Mouse (Mus musculus): ENCODE measurements at regions not wholly inside any gene's neighbourhood (a gene's known extent, or its start where the extent isn't known, plus 50 kb on each side); places are given as distances from the start of the nearest gene placed in this dataset.

- DNase-seq (ENCODE audit: low spot score in 2 of 2), result no peak
- intact Hi-C loops (cut with DNase I), result no loop called here
Observed at GRCm38 (mm10) chr12:29100042-29100570, 348.5 kb downstream of the Eipr1 start.

- intact Hi-C loops (cut with DNase I), result no loop called here
- no peak for DNase-seq (ENCODE audit: low spot score in 2 of 2)
Observed at GRCm38 (mm10) chr12:29106893-29107719, 355.5 kb downstream of the Eipr1 start.

DNA sequence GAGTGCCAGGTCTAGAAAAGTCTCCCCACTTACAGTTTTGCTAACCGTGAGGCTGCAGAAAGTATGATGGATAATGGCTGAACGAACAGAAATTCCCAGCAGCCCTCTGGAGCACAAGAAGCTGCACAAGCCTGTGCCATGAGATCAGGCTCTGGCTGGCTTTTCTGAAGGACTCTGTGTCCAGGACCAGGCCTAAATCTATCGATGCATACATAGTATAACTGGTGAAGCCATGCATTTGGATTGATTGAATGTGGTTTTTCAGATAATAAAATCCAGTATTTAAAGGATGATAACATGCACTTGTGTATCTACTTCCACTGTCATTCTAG lies 356.1 kb downstream of the Eipr1 start:
- intact Hi-C loops (cut with DNase I), result no loop called here
- DNase-seq (ENCODE audit: low spot score in 2 of 2), result no peak

DNA sequence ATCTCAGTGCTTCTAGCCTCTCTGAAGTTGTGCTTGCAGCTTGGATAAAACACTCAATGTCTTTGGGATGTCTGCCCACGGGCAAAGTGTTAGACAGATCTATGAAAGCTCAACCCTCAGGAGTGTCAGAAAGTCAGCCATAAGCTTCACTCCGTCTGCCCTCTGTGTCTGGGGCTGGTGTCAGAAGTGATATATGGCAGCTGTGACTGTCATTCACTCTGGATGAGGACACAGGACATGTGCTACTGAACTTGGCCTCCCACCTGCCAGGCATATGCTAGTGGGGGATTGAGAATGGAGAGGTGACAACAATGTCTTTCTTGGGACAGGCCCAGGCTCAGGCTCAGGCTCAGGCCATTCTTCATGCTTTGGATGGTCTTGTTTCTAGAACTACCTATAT lies 366.7 kb downstream of the Eipr1 start:
- intact Hi-C loops (cut with DNase I), result no loop called here

GRCm38 (mm10) chr12:29121159-29121558 lies 369.6 kb downstream of the Eipr1 start:
- DNase-seq (ENCODE audit: low spot score in 2 of 2), result no peak
- intact Hi-C loops (cut with DNase I), result loop anchor here (10.0 kb wide), 1 partner anchor 536 kb away; the partner anchor contains the start of gene Allc

More for the DNA sequence above, 366.7 kb downstream of the Eipr1 start:
- DNase-seq (ENCODE audit: low spot score in 2 of 2), result no peak

DNA sequence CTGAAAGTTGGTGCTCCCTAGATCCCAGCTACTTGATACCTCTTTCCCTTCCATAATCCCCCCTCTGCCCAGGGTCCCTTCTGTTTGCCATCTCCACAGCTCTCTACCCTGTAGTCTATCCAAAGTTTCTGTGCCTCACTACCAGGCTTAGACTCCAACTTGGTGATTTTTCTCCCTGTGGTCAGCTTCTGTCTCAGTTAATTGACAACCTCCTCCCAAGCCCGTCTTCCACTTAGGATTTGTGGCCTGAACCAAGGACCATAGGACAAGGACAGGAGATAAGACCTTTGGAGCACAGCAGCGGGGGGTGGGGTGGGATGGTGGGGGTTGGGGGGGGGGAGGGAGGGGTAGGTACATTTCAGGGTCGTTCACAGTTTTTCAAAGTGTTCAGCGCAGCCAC lies 371.3 kb downstream of the Eipr1 start:
- intact Hi-C loops (cut with DNase I), result loop anchor here (10.0 kb wide), 1 partner anchor 538 kb away; the partner anchor contains the start of gene Allc
- no peak for DNase-seq (ENCODE audit: low spot score in 2 of 2)

- DNase-seq (ENCODE audit: low spot score in 2 of 2), result no peak
- intact Hi-C loops (cut with DNase I), result loop anchor here (10.0 kb wide), 1 partner anchor 539 kb away; the partner anchor contains the start of gene Allc
Observed at GRCm38 (mm10) chr12:29124079-29124668, 372.6 kb downstream of the Eipr1 start.

DNA sequence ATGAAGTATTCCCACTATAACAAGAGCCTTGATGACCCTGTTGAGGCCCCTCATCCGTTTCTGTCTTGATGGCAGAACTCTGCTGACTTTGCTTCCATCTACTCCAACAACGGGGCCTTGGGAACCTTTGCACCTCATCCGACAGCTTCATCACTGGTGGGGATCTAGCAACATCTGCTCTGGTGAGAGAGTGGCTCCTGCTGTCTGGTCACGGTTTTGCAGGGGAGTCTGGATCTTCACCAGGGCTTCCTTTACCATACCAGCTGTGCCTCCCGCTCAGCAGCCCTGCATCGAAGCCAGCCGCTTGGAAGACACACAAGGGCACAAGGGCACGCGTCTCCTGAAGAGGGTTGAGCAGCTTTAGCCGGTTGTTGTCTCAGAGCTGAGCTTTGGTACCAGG lies 377.2 kb downstream of the Eipr1 start:
- intact Hi-C loops (cut with DNase I), result loop anchor here (10.0 kb wide), 1 partner anchor 544 kb away; the partner anchor contains the start of gene Allc
- peak; percentile 57 to 68 for DNase-seq (ENCODE audit: low spot score in 2 of 2)

DNA sequence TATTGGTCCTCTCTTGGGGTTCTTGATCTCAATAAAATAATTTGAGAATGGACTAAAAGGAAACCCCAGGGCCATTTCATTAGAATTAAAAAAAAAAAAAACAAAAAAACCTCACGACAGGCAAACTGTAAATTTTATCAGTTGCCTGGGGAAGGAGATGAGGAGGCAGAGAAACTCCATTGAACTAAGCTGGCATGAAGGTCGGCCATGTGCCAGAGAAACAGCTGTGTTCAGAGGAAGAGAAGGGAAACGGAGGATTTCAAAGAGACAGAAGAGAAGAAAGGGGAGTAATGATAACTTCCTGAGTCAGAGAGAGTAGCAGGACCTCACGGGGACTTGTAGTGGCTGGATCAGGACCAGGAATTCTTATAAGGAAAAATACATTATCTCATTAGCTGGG lies 377.7 kb downstream of the Eipr1 start:
- DNase-seq (ENCODE audit: low spot score in 2 of 2), result peak in 1 of 2 experiments; percentile 46
- intact Hi-C loops (cut with DNase I), result loop anchor here (10.0 kb wide), 1 partner anchor 545 kb away; the partner anchor contains the start of gene Allc

DNA sequence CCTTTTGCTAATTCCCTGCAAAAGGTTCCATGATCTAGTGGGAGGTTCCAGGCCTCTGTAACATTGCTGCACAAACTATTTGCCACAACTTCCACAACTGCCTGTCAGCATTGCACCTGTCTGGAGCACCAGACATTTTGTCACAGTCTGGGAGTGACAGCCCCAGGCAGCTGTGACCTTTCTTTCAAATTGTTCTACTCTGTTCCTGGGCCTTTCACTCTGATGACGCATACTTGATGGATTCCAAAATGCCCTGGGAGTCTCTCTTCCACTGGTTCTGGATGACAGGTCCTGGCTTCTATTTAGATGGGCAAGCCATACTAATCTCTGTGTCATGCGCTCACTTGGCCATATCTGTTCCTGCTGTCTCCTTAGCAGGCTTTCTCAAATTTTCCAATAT lies 382.7 kb downstream of the Eipr1 start:
- intact Hi-C loops (cut with DNase I), result no loop called here
- DNase-seq (ENCODE audit: low spot score in 2 of 2), result no peak

DNA sequence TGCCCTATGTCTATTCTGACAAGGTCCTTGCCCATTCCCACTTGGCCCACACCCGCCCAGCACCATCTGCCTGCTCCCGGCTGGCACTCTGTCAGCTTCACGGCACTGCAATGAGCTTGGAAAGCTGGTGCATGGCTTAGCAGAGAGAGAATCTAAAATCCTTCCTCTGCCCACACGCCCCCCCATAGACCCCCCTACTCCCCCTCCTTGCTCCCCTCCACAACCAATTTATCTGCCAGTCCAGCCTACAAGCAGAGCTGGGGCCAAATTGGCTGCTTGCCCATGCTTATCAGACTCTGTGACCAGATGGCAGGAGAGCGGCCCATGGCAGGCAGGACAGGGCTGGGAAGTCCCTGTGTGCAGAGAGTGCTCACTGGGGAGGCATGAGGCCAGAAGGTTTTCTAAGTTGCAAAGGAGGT lies 385.3 kb downstream of the Eipr1 start:
- intact Hi-C loops (cut with DNase I), result no loop called here
- peak; percentile 60 to 80 for DNase-seq (ENCODE audit: low spot score in 2 of 2)

GRCm38 (mm10) chr12:29137455-29137854 lies 385.9 kb downstream of the Eipr1 start:
- peak in 1 of 2 experiments; percentile 26 for DNase-seq (ENCODE audit: low spot score in 2 of 2)
- intact Hi-C loops (cut with DNase I), result no loop called here

GRCm38 (mm10) chr12:29140576-29140975 lies 387.6 kb upstream of the Myt1l start:
- no peak for DNase-seq (ENCODE audit: low spot score in 2 of 2)

DNA sequence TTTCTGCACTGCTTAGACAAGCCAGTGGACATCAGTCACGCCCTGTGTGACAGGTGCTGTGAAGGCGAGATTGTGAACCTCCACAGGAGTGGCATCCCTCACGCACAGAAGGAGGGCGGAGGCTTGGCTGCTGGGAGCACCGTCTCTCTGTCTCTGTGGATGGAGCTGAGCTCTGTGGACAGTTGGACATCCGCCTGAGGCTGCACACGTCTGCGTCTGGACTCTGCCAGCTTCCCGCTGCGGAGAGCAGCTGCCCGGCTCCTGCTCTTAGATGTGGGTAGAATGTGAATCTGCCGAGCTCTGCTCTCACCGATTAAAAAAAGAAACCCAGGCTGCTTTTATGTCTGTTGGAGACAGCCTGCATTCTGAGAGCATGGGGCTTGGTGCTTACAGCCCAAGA lies 387.1 kb upstream of the Myt1l start:
- peak; percentile 74 to 94 for DNase-seq (ENCODE audit: low spot score in 2 of 2)
- intact Hi-C loops (cut with DNase I), result loop anchor here (1.0 to 5.0 kb wide), 5 partner anchors 141 to 441 kb away; no protein-coding TSS in a partner anchor

More at GRCm38 (mm10) chr12:29140576-29140975, 387.6 kb upstream of the Myt1l start:
- intact Hi-C loops (cut with DNase I), result loop anchor here (2.0 to 5.0 kb wide), 4 partner anchors 142 to 394 kb away; no protein-coding TSS in a partner anchor

DNA sequence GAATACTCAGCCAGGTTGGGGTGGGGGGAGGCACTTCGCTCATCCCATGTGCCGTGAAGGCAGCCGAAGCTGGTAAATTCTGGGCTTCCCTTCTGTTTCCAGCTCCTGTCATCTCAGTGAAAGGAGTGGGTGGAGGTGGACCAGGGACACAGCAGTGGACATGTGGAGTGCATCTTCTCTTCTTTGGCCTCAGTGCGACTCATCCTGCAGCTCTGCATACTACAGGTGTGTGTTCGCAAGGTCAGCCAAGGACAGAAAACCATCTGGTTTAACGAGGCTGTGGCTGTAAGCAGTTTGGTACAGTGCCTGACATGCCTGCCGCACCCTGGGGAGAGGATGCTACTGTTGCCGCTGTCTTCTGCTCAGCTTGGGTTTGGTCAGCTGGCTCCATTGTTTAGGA lies 386.3 kb upstream of the Myt1l start:
- peak; percentile 28 to 60 for DNase-seq (ENCODE audit: low spot score in 2 of 2)
- intact Hi-C loops (cut with DNase I), result loop anchor here (1.0 to 5.0 kb wide), 6 partner anchors 140 to 442 kb away; no protein-coding TSS in a partner anchor

GRCm38 (mm10) chr12:29143297-29143696 lies 384.9 kb upstream of the Myt1l start:
- intact Hi-C loops (cut with DNase I), result loop anchor here (2.0 to 5.0 kb wide), 3 partner anchors 139 to 270 kb away; no protein-coding TSS in a partner anchor
- DNase-seq (ENCODE audit: low spot score in 2 of 2), result peak; percentile 81 to 95

DNA sequence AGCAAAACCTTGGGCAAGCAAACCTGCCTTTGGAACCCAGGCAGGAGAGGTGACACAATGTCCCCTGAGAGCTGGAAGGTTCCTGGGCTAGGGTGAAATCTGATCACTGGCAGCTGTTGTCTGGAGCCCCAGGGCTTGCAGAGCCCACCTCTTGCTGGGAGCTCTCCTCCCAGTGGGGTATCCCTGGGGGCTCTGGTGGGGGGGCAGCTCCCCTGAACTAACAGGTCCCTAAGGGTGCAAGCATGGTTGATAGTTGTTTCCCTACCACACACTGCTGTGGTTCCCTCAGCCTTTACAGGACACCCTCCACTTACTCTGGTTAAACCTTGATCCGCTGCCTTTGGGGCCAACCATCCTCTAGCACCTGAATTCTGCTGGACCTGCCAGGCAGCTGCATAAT lies 367.3 kb upstream of the Myt1l start:
- DNase-seq (ENCODE audit: low spot score in 2 of 2), result no peak
- intact Hi-C loops (cut with DNase I), result no loop called here

- intact Hi-C loops (cut with DNase I), result no loop called here
- DNase-seq (ENCODE audit: low spot score in 2 of 2), result no peak
Observed at GRCm38 (mm10) chr12:29161546-29161945, 366.6 kb upstream of the Myt1l start.

DNA sequence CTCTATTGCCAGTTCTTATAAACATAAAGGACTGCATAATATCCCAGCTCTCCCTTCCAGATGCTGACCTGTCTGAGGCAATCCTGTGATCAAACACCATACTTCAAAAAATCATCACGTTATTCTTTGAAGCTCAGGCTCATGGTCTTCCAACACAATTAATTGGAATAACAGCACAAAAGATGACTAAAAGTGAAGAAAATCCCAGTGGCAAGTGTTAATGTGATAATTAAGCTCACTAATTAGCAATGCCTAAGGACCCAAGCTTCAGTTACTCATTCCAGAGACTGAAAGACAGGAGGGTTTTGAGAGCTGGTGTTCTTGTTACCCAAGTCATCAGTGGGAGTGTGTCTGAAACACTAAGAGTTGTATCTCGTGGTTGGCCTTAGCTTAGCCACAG lies 363.5 kb upstream of the Myt1l start:
- intact Hi-C loops (cut with DNase I), result no loop called here
- DNase-seq (ENCODE audit: low spot score in 2 of 2), result no peak

DNA sequence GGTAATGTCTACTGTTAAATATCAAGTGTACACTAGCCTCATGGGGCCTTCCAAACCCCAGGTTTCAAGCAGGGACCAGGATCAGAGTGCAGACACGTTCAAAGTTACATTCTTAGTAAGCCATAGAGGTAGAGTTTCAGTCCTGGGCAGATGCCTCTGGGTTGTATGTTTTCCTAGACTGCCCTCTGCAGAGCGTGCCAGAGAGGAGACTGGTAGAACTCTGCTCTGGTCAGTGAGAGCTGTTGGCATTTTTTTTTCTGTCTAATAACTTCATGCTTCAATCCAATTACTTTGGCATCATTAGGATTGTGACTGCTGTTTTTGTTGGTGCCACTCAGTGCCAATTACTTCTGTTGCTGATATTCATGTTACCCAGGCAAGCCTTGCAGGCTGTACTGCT lies 361.9 kb upstream of the Myt1l start:
- no peak for DNase-seq (ENCODE audit: low spot score in 2 of 2)
- intact Hi-C loops (cut with DNase I), result no loop called here
